Mouse (Mus musculus) midbrain, embryonic 11.5 days (tissue): ENCODE measurements around the gene Tenm3. TPM values are rescaled to one million over a fixed set of nuclear protein-coding genes. Genes with fewer than 3 reads are reported as not detected.

ENCODE experiments used
- ATAC-seq: fragments of 200-750 bp; cut with Nextera tagmentation; 2 replicates; pipeline ENCODE4 v1.8.0; 2017; ENCODE audit warnings: moderate TSS enrichment, moderate library complexity; ENCODE audit not compliant: low FRiP score
- DNase-seq: peaks from one replicate; pipeline ENCODE4 v3.0.0; 2015; ENCODE audit warnings: low spot score; ENCODE audit errors: missing footprints
- H3K27ac ChIP-seq: fragments of 300-500 bp; sonication (generic); 2 replicates; pipeline ENCODE4 v1.5.1; 2014; ENCODE audit warnings: low read depth, low read length
- H3K27me3 ChIP-seq: fragments of 300-500 bp; sonication (generic); 2 replicates; pipeline ENCODE4 v1.6.1; 2014; ENCODE audit warnings: mild to moderate bottlenecking, low read length, moderate library complexity, mixed read lengths; ENCODE audit not compliant: control insufficient read depth, insufficient read depth
- H3K36me3 ChIP-seq: fragments of 300-500 bp; sonication (generic); 2 replicates; pipeline ENCODE4 v1.6.1; 2014; ENCODE audit warnings: mild to moderate bottlenecking, low read length, moderate library complexity, mixed read lengths; ENCODE audit not compliant: control insufficient read depth, insufficient read depth
- H3K4me1 ChIP-seq: fragments of 300-500 bp; sonication (generic); 2 replicates; pipeline ENCODE4 v1.6.1; 2014; ENCODE audit warnings: low read length; ENCODE audit not compliant: control insufficient read depth, insufficient read depth
- H3K4me2 ChIP-seq: fragments of 300-500 bp; sonication (generic); 2 replicates; pipeline ENCODE4 v1.6.1; 2014; ENCODE audit warnings: mild to moderate bottlenecking, moderate library complexity
- H3K4me3 ChIP-seq: fragments of 300-500 bp; sonication (generic); 2 replicates; pipeline ENCODE4 v1.5.1; 2014; ENCODE audit warnings: low read depth, low read length
- H3K9ac ChIP-seq: fragments of 300-500 bp; sonication (generic); 2 replicates; pipeline ENCODE4 v1.6.1; 2014; ENCODE audit warnings: low read length
- H3K9me3 ChIP-seq: fragments of 300-500 bp; sonication (generic); 2 replicates; pipeline ENCODE4 v1.6.1; 2016; ENCODE audit warnings: low read length; ENCODE audit not compliant: control insufficient read depth
- WGBS: fragments of 180-500 bp; shearing (Covaris S2); extraction: QIAGEN DNeasy Blood & Tissue Kit; methylation state at CpG from one replicate; pipeline ENCODE4 v1.1.7; 2014; 5-methylcytosine and 5-hydroxymethylcytosine counted together
- polyA plus RNA-seq: library from polyadenylated mRNA; unstranded; fragments of >200 nt; fragmentation: Nextera tagmentation; extraction: Ambion mirVana; gene quantifications from 2 replicates; pipeline ENCODE4 v1.2.1, GENCODE M21; 2014

Tenm3 gene
- 38.2 and 39.6 TPM in 2 replicates for polyA plus RNA-seq

DNA sequence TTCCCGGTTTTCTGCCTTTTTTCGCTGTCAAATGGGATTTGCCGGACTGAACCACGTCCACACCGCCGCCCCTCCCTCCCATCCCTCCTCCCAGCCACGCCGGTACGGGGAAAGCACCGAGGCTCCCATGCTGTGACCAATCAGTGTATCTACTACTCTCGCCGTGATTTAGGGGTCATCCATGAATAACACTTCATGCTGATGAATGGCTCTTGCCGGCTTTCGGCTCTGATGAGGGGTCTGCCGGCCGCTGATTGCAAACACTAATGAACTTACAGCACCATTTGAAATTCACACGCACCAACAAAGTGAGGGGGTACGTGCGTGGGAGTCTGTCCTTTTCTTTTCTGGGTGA is at the start of gene Tenm3:
TSS of gene Tenm3 (minus strand) at position 21 of the 355 bp plus-strand sequence.
- ATAC-seq = peak; percentile 74
- Histone ChIP-seq H3K36me3 (no peaks in the 10 kb centered on the region), H3K4me1 (peaks cover 21% of the 10 kb centered on the region), H3K9me3 (no peaks in the 10 kb centered on the region), H3K4me2 (peak within 1 kb of the TSS; percentile 51), H3K27ac (peak within 1 kb of the TSS; percentile 93), H3K4me3 (peak within 1 kb of the TSS; percentile 80), H3K9ac (peak within 1 kb of the TSS; percentile 68), H3K27me3 (peaks cover 21% of the 10 kb centered on the region)
- under 1% methylated on average over 19 of the region's 19 CpGs for WGBS
- DNase-seq = no peak

DNA sequence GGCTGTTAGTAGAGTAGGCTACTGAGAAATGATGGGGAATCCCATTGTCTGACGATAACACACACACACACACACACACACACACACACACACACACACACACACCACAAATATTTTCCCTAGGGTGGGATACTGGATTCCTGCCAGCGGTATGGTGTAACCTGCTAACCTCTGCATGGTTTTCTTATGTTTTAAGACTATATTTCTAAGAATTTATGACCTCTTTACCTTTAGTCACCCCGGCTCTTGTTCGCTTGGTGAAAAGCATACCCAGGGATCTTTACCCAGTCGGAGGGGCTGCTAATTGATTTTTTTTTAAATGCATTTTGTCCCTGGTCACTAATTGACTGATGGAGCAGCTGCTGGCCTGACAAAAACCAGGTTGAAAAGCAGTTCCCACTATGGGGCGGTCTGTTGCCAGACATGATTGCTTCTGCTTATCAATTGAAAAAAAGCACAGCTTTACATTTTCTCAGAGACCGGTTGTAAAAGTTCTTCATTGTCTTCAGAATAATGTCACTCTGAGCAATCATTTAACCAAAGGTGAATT is 46.5 kb upstream of the Tenm3 start:
- 76% methylated on average over 7 of the region's 7 CpGs for WGBS
- no peaks in the 10 kb centered on the region for H3K36me3 ChIP-seq
- no peak overlapping the region for H3K27ac ChIP-seq
- H3K4me1 ChIP-seq = peaks cover 4% of the 10 kb centered on the region; the same call in 1 of the 2 replicates
- H3K9me3 ChIP-seq = no peaks in the 10 kb centered on the region
- no peak for DNase-seq
- ATAC-seq = no peak
- no peak overlapping the region for H3K4me3 ChIP-seq
- no peak overlapping the region for H3K4me2 ChIP-seq
- no peaks in the 10 kb centered on the region for H3K27me3 ChIP-seq
- H3K9ac ChIP-seq = no peak overlapping the region

DNA sequence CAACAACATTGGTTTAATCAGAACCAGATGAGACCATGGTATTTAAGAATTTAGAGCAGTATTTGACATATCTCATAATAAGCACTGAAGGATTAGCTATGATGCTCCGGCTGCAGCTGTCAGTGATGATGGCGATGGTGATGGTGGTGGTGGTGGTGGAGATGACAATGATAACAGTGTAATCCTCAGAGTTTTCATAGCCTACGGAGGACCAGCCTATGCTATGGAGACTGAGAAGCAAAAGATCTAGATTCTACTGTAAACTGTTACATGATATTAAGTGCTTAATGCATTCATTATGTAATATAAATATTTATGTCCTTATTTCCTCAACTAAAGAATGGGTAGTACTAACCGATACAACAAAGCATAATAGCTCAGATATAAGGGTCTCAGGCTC is 40.5 kb upstream of the Tenm3 start:
- no peaks in the 10 kb centered on the region for H3K27me3 ChIP-seq
- H3K4me1 ChIP-seq = no peaks in the 10 kb centered on the region
- no peaks in the 10 kb centered on the region for H3K9me3 ChIP-seq
- 93% methylated on average over 4 of the region's 4 CpGs for WGBS
- DNase-seq = no peak
- no peaks in the 10 kb centered on the region for H3K36me3 ChIP-seq
- H3K4me2 ChIP-seq = no peak overlapping the region
- no peak overlapping the region for H3K4me3 ChIP-seq
- H3K27ac ChIP-seq = no peak overlapping the region
- no peak for ATAC-seq
- H3K9ac ChIP-seq = no peak overlapping the region

DNA sequence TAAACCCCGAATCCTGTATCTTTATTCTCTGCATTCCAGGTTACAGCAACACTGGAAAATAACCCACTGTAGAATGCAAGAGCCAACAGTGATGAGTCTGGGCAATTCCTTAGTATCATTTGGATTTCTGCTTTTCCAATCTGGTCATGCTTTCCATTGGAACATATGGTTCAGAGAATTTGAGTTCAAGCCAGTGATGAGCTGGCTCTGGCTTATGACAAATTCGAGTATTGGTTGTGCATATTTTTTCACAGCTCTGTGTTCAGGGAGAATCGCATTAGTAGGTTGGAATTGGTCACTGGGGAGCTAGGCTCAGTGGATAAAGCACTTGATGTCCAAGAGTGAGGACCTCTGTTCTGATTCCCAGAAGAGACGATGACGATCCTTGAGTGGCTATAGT is 36.8 kb upstream of the Tenm3 start:
- ATAC-seq (no peak), DNase-seq (no peak)
- no peaks in the 10 kb centered on the region for H3K36me3 ChIP-seq
- 87% methylated on average over 5 of the region's 5 CpGs for WGBS
- H3K9me3 ChIP-seq = no peaks in the 10 kb centered on the region
- no peak overlapping the region for H3K4me2 ChIP-seq
- H3K4me3 ChIP-seq = no peak overlapping the region
- H3K27me3 ChIP-seq = no peaks in the 10 kb centered on the region
- no peaks in the 10 kb centered on the region for H3K4me1 ChIP-seq
- no peak overlapping the region for H3K27ac ChIP-seq
- no peak overlapping the region for H3K9ac ChIP-seq

DNA sequence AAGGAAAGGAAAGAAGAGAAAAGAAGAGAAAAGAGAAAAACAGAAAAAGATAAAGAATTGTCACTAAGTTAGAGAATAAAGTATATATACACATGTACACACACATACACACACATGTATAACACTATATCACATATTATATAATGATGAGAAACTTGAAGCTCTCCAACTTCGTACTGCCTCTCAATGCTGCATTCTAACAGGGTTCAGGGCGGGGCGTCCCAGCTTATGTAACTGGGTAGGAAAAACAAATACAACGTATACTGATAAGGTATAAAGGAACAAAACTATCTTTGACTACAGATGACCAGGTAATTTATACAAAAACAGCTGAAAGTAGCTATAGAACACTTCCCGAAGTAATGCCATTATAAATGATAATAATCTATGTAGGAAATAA is 22.2 kb upstream of the Tenm3 start:
- 94% methylated on average over 5 of the region's 5 CpGs for WGBS
- Histone ChIP-seq H3K4me2 (no peak overlapping the region), H3K4me1 (no peaks in the 10 kb centered on the region), H3K9me3 (no peaks in the 10 kb centered on the region), H3K9ac (no peak overlapping the region), H3K27me3 (no peaks in the 10 kb centered on the region), H3K27ac (no peak overlapping the region), H3K4me3 (no peak overlapping the region), H3K36me3 (no peaks in the 10 kb centered on the region)
- DNase-seq (no peak), ATAC-seq (no peak)

DNA sequence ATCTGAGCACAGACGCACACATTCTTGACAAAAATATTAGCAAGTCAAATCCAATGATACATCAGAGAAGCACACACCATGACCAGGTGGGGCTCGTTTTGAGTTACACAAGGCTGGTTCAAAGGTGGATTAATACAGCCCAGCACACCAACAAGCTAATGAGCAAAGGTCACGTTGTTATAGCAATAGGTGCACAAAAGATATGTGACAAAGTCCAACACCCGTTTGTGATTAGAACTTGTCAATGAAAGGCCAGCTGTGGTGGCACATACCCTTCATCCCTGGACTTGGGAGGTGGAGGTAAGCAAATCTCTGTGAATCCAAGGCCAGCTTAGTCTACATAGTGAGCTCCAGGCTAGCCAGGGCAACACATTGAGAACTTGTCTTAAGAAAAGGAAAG is 21.7 kb upstream of the Tenm3 start:
- no peak for ATAC-seq
- Histone ChIP-seq H3K9me3 (no peaks in the 10 kb centered on the region), H3K9ac (no peak overlapping the region), H3K4me3 (no peak overlapping the region), H3K27ac (no peak overlapping the region), H3K4me2 (no peak overlapping the region), H3K4me1 (no peaks in the 10 kb centered on the region), H3K36me3 (no peaks in the 10 kb centered on the region), H3K27me3 (no peaks in the 10 kb centered on the region)
- 79% methylated on average over 4 of the region's 4 CpGs for WGBS
- no peak for DNase-seq

DNA sequence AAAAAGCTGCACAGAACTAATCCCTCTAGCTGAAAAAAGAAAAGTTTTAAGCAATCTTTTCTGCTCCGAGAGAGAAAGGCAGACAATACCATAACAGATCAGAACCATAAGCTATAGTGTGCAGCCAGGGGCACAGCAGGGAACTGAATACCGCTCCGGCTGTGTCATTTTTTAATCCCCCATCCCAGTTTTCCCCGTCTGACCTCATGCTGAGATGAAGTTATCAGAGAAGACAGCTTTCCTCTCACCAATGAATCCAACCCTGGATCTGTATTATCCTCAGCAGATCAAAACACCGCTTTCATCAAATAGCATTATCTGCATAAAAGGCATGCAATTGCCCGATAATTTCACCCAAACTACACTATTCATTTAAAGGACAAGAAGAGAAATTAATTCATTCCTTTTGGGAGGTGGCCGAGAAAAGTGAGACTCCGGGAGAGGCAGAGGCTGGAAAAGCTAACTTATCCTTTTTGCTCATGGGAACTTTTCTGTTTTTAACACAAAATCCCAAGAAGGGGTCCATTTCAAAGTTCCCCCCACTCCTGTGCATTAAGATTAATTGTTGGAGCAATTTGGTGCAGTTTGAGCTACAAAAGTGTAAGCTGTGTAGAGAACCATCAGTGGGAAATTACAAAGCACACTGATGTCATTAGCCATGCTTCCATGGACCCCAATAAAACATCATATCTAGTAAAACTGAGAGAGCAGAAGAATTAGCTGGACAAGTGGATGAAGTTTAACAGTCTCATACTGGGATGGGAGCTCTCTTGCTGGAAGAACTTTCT is 6.7 kb upstream of the Tenm3 start:
- DNase-seq (peak; percentile 90), ATAC-seq (peak; percentile 85)
- 8% methylated on average over 8 of the region's 8 CpGs for WGBS
- no peaks in the 10 kb centered on the region for H3K36me3 ChIP-seq
- H3K9ac ChIP-seq = no peak overlapping the region
- peaks cover 22% of the 10 kb centered on the region for H3K4me1 ChIP-seq
- no peaks in the 10 kb centered on the region for H3K9me3 ChIP-seq
- H3K4me2 ChIP-seq = no peak overlapping the region
- H3K27me3 ChIP-seq = peaks cover 13% of the 10 kb centered on the region
- H3K4me3 ChIP-seq = no peak overlapping the region
- H3K27ac ChIP-seq = peak overlapping the region; percentile 22; the same call in 1 of the 2 replicates

DNA sequence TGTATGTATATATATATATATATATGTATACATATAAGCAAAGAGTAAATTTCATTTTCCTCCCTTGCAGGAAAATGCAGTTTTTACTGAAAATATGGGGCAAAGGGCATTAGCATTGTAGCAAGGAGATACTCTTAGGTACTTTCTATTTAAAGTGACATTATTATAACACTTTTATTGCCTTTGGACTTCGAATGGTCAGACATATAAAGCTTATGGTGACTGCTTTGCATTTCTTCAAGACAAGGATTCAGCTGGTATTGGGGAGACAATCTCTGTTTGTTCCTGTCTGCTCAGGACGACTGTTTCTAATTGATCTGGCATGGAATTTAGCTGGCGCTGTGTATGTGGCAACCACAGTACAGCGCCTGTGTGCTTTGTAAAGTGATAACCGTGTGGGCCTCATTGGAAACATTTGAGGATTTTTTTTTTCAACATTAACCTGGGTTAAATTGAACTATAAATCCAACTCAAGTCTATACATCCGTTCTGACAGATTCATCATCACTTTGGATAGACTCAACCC is 5.4 kb upstream of the Tenm3 start:
- ATAC-seq = no peak
- Histone ChIP-seq H3K27me3 (peaks cover 21% of the 10 kb centered on the region), H3K27ac (no peak overlapping the region), H3K9ac (no peak overlapping the region), H3K4me3 (no peak overlapping the region), H3K9me3 (no peaks in the 10 kb centered on the region), H3K36me3 (no peaks in the 10 kb centered on the region), H3K4me2 (no peak overlapping the region), H3K4me1 (peaks cover 29% of the 10 kb centered on the region)
- DNase-seq = no peak
- WGBS = 34% methylated on average over 6 of the region's 6 CpGs

DNA sequence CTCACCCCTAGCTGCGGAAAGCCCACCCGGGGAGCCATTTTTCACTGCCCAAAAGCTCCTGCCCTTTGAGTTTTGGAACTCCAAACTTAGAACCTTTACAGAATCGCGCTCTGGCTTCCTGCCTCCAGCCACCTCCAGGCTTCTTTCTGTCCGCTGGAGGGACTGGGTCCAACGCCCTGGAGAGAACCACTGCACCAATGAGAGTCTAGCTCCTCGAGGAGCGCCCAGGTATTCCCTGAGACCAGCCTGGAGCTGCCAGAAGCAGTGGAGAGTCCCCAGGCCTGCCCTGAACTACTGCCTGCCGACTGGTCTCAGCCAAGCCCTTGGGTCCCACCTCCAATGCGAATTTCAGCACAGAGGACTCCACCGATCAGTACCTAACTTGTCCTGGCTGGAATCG is 1.2 kb upstream of the Tenm3 start:
- H3K9ac ChIP-seq = peak overlapping the region; percentile 68
- H3K36me3 ChIP-seq = no peaks in the 10 kb centered on the region
- peaks cover 21% of the 10 kb centered on the region for H3K27me3 ChIP-seq
- peak overlapping the region; percentile 51 for H3K4me2 ChIP-seq
- peaks cover 28% of the 10 kb centered on the region for H3K4me1 ChIP-seq
- H3K27ac ChIP-seq = peak overlapping the region; percentile 28; the same call in 1 of the 2 replicates
- DNase-seq (peak; percentile 92), ATAC-seq (no peak)
- peak overlapping the region; percentile 80 for H3K4me3 ChIP-seq
- WGBS = 4% methylated on average over 12 of the region's 12 CpGs
- H3K9me3 ChIP-seq = no peaks in the 10 kb centered on the region
